Mouse (Mus musculus): ENCODE results near the gene F11r. TPM values are rescaled to one million over a fixed set of nuclear protein-coding genes. Genes with fewer than 3 reads are reported as not detected.
A peak's percentile ranks its signal among the peaks of the same experiment; 100 is the strongest.

F11r gene
- total and polyA plus RNA-seq, 2 experiments from 2014 or later = 45.6 to 75.8 TPM

GRCm38 (mm10) chr1:171442413-171442760 is 5.1 kb downstream of the F11r start:
- peaks cover 5% of the 10 kb centered on the region; the same call in 1 of the 2 replicates for H3K9me3 ChIP-seq (replicated peaks; ENCODE audit: control insufficient read depth, low read length)
- no peaks in the 10 kb centered on the region for H3K36me3 ChIP-seq (replicated peaks; ENCODE audit: control insufficient read depth, insufficient read depth, low read length)
- peaks cover 38% of the 10 kb centered on the region for H3K4me1 ChIP-seq (ENCODE audit: control insufficient read depth, insufficient read depth)
- no peak overlapping the region for H3K9ac ChIP-seq (replicated peaks; ENCODE audit: low read depth, low read length)
- TF ChIP-seq CTCF (IDR thresholded peaks at IDR 0.05; ENCODE audit: low read depth) = no peak
- no peak for TF ChIP-seq EP300 (IDR thresholded peaks at IDR 0.05; ENCODE audit: low read depth)
- no peaks in the 10 kb centered on the region for H3K27me3 ChIP-seq (ENCODE audit: control insufficient read depth, insufficient read depth, low read length)
- ATAC-seq (ENCODE audit: insufficient read depth, low read depth) (no peak), DNase-seq (ENCODE audit: low spot score) (no peak)
- peak overlapping the region; percentile 88 for H3K27ac ChIP-seq (ENCODE audit: low read depth)
- peak overlapping the region; percentile 12; the same call in 1 of the 2 replicates for H3K4me3 ChIP-seq (ENCODE audit: low read depth, low read length)
- H3K4me2 ChIP-seq (ENCODE audit: low read depth, low read length) = peak overlapping the region; percentile 81
- 59% methylated on average over 8 of the region's 8 CpGs for WGBS

DNA sequence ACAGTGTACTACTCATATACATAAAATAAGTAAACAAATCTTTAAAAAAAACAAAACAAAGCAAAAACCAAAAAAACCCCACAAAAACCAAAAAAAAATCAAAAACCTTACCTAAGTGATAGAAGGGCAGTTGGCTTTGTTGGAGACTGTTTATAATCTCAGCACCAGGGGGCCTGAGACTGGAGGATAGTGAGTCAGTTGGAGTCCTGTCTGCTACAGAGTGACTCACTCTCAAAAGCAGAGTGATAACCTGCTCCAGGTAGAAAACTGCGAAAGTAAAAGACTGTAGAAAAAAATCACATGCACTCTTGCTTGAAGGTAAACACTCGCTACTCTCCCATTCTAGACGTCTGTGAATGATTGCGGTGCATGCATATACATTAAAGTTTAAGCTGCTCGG is 7.7 kb downstream of the F11r start:
- ATAC-seq (ENCODE audit: insufficient read depth, low read depth) = no peak
- Histone ChIP-seq H3K27ac (ENCODE audit: low read depth) (no peak overlapping the region), H3K4me3 (ENCODE audit: low read depth, low read length) (no peak overlapping the region), H3K27me3 (ENCODE audit: control insufficient read depth, insufficient read depth, low read length) (no peaks in the 10 kb centered on the region), H3K4me1 (ENCODE audit: control insufficient read depth, insufficient read depth) (peaks cover 33% of the 10 kb centered on the region), H3K9me3 (replicated peaks; ENCODE audit: control insufficient read depth, low read length) (peaks cover 5% of the 10 kb centered on the region; the same call in 1 of the 2 replicates), H3K36me3 (replicated peaks; ENCODE audit: control insufficient read depth, insufficient read depth, low read length) (no peaks in the 10 kb centered on the region), H3K4me2 (ENCODE audit: low read depth, low read length) (no peak overlapping the region), H3K9ac (replicated peaks; ENCODE audit: low read depth, low read length) (no peak overlapping the region)
- 90% methylated on average over 5 of the region's 5 CpGs for WGBS
- TF ChIP-seq CTCF (IDR thresholded peaks at IDR 0.05; ENCODE audit: low read depth) = no peak
- no peak for TF ChIP-seq EP300 (IDR thresholded peaks at IDR 0.05; ENCODE audit: low read depth)
- DNase-seq (ENCODE audit: low spot score) = no peak

DNA sequence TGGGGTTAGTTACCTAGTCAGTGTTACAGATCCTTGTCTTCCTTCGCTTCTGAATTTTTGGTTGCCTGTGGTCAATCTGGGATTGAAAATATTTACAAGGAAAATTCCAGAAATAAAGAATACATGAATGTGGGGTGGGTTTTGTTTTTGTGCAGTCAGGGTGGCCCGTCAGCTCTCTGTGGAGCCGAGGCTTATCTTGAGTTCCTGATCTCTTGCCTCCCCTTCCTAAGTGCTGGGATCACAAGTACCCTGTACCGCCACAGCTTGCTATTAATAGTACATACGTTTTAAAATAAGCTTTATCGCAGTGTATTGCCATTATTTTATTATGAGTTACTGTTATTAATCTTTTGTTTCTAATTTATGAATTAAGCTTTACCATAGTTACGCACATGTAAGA is 9.5 kb downstream of the F11r start:
- Histone ChIP-seq H3K9me3 (replicated peaks; ENCODE audit: control insufficient read depth, low read length) (peaks cover 5% of the 10 kb centered on the region; the same call in 1 of the 2 replicates), H3K27ac (ENCODE audit: low read depth) (peak overlapping the region; percentile 62), H3K27me3 (ENCODE audit: control insufficient read depth, insufficient read depth, low read length) (no peaks in the 10 kb centered on the region), H3K4me2 (ENCODE audit: low read depth, low read length) (peak overlapping the region; percentile 49), H3K36me3 (replicated peaks; ENCODE audit: control insufficient read depth, insufficient read depth, low read length) (no peaks in the 10 kb centered on the region), H3K9ac (replicated peaks; ENCODE audit: low read depth, low read length) (no peak overlapping the region), H3K4me1 (ENCODE audit: control insufficient read depth, insufficient read depth) (peaks cover 16% of the 10 kb centered on the region), H3K4me3 (ENCODE audit: low read depth, low read length) (no peak overlapping the region)
- 26% methylated on average over 7 of the region's 7 CpGs for WGBS
- DNase-seq (ENCODE audit: low spot score) (peak; percentile 49), ATAC-seq (ENCODE audit: insufficient read depth, low read depth) (0 out of 2 replicates have a peak, but pooled peaks have one; percentile 54)
- TF ChIP-seq EP300 (IDR thresholded peaks at IDR 0.05; ENCODE audit: low read depth) = no peak
- no peak for TF ChIP-seq CTCF (IDR thresholded peaks at IDR 0.05; ENCODE audit: low read depth)

- Histone ChIP-seq H3K27me3 (ENCODE audit: control insufficient read depth, insufficient read depth, low read length) (no peaks in the 10 kb centered on the region), H3K9me3 (replicated peaks; ENCODE audit: control insufficient read depth, low read length) (peaks cover 5% of the 10 kb centered on the region; the same call in 1 of the 2 replicates), H3K4me1 (ENCODE audit: control insufficient read depth, insufficient read depth) (peaks cover 12% of the 10 kb centered on the region), H3K27ac (ENCODE audit: low read depth) (peak overlapping the region; percentile 62), H3K4me2 (ENCODE audit: low read depth, low read length) (peak overlapping the region; percentile 49), H3K36me3 (replicated peaks; ENCODE audit: control insufficient read depth, insufficient read depth, low read length) (no peaks in the 10 kb centered on the region), H3K9ac (replicated peaks; ENCODE audit: low read depth, low read length) (no peak overlapping the region), H3K4me3 (ENCODE audit: low read depth, low read length) (no peak overlapping the region)
- DNase-seq (ENCODE audit: low spot score) (no peak), ATAC-seq (ENCODE audit: insufficient read depth, low read depth) (no peak)
- TF ChIP-seq CTCF (IDR thresholded peaks at IDR 0.05; ENCODE audit: low read depth) (no peak), EP300 (IDR thresholded peaks at IDR 0.05; ENCODE audit: low read depth) (no peak)
- WGBS = 18% methylated on average over 10 of the region's 10 CpGs
Measured at GRCm38 (mm10) chr1:171447692-171448091, 10.4 kb downstream of the F11r start.

DNA sequence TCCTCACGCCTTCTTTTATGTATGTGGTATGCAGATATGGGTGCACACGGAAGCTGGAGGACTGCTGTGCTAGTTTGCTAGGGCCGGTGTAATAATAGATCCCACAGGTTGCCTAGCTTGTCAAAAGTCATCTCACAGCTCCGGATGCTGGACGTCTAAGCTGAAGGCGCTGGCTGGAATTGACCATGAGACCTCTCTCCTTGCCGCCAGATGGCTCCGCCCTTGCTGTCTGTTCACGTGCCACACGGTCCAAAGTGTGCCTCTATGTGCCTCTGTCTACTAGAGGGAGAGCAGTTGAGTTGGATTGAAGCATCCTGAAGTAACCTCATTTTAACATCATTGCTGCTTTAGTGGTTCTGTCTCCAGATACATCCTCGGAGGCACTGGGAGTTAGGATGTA is 12.7 kb downstream of the F11r start:
- TF ChIP-seq CTCF (IDR thresholded peaks at IDR 0.05; ENCODE audit: low read depth) (no peak), EP300 (IDR thresholded peaks at IDR 0.05; ENCODE audit: low read depth) (no peak)
- H3K4me1 ChIP-seq (ENCODE audit: control insufficient read depth, insufficient read depth) = peaks cover 12% of the 10 kb centered on the region
- H3K9me3 ChIP-seq (replicated peaks; ENCODE audit: control insufficient read depth, low read length) = no peaks in the 10 kb centered on the region
- H3K27me3 ChIP-seq (ENCODE audit: control insufficient read depth, insufficient read depth, low read length) = no peaks in the 10 kb centered on the region
- DNase-seq (ENCODE audit: low spot score) (no peak), ATAC-seq (ENCODE audit: insufficient read depth, low read depth) (no peak)
- H3K4me3 ChIP-seq (ENCODE audit: low read depth, low read length) = no peak overlapping the region
- no peak overlapping the region for H3K9ac ChIP-seq (replicated peaks; ENCODE audit: low read depth, low read length)
- WGBS = 58% methylated on average over 11 of the region's 11 CpGs
- H3K4me2 ChIP-seq (ENCODE audit: low read depth, low read length) = no peak overlapping the region
- no peak overlapping the region for H3K27ac ChIP-seq (ENCODE audit: low read depth)
- no peaks in the 10 kb centered on the region for H3K36me3 ChIP-seq (replicated peaks; ENCODE audit: control insufficient read depth, insufficient read depth, low read length)

- ATAC-seq (ENCODE audit: insufficient read depth, low read depth) (no peak), DNase-seq (ENCODE audit: low spot score) (no peak)
- Histone ChIP-seq H3K4me3 (ENCODE audit: low read depth, low read length) (no peak overlapping the region), H3K27me3 (ENCODE audit: control insufficient read depth, insufficient read depth, low read length) (no peaks in the 10 kb centered on the region), H3K36me3 (replicated peaks; ENCODE audit: control insufficient read depth, insufficient read depth, low read length) (no peaks in the 10 kb centered on the region), H3K27ac (ENCODE audit: low read depth) (no peak overlapping the region), H3K4me1 (ENCODE audit: control insufficient read depth, insufficient read depth) (peaks cover 12% of the 10 kb centered on the region), H3K9me3 (replicated peaks; ENCODE audit: control insufficient read depth, low read length) (no peaks in the 10 kb centered on the region), H3K9ac (replicated peaks; ENCODE audit: low read depth, low read length) (no peak overlapping the region), H3K4me2 (ENCODE audit: low read depth, low read length) (no peak overlapping the region)
- TF ChIP-seq EP300 (IDR thresholded peaks at IDR 0.05; ENCODE audit: low read depth) (no peak), CTCF (IDR thresholded peaks at IDR 0.05; ENCODE audit: low read depth) (no peak)
- WGBS = 82% methylated on average over 10 of the region's 10 CpGs
Measured at GRCm38 (mm10) chr1:171451001-171451400, 13.7 kb downstream of the F11r start.

Data from heart, postnatal 0 days (tissue).